Mouse (Mus musculus) gonadal fat pad, adult 2 months (tissue): ENCODE results near the gene Nob1. TPM values are rescaled to one million over a fixed set of nuclear protein-coding genes. Genes with fewer than 3 reads are reported as not detected.

Experiments used
- DNase-seq: peaks from one replicate; pipeline ENCODE4 v3.0.0-alpha.2; 2012; ENCODE audit warnings: low read depth
- polyA plus RNA-seq: library from polyadenylated mRNA; depleted of rRNA; stranded (reverse); fragments of >200 nt; gene quantifications from 2 replicates; pipeline ENCODE4 v1.2.3, GENCODE M21; 2012; rRNA removed

Gene Nob1
- 22.2 and 24.0 TPM in 2 replicates for polyA plus RNA-seq

DNA sequence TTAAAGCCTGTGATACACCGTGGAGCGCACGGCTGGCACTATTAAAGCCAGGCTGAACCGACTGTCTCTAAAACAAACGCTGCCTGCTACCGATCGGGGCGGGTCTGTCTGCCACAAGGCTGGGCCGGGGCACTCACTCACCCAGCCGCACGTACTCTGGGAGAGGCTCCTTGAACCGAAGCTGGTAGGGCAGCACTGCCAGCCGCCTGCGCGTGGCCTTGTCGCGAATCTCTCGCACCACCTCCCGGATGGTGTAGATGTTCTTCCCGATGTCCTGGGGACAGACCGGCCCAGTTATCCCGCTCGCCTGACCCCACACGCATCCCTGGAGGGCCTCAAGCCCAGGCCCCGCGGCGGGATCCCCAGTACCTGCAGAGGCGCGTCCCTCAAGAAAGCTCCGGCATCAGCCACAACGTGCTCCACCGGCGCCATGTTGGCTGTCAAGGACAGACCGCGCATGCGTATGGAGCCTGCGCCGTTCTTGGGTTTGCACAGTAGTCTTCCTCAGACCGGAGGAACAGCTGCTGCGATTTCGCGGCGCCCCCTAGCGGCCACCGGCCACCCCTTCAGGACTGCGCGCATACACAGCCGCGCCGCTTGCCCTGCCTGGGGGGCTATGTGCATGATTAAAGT, at the start of gene Nob1:
Gene Nob1, minus strand, starts transcription at position 455 of the 633 bp plus-strand sequence.
- no peak for DNase-seq

DNA sequence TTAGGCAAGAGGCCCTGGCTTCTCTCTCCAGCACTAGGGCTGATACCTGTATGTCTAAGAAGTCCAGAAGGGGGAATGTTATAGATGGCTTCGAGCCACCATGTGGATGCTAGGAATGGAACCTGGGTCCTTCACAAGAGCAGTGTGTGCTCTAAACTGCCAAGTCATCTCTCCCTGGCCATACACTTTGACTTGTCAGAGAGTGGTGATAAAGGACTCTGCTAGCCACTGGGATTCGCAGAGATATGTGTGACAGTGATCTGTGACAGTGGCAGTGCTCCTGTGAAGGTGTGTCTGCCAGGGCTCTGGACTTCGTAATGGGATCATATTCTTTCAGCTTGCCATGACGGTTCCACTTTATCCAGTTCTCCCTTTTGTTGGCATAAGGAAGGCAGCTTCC, 48.5 kb upstream of the Nob1 start:
- no peak for DNase-seq

DNA sequence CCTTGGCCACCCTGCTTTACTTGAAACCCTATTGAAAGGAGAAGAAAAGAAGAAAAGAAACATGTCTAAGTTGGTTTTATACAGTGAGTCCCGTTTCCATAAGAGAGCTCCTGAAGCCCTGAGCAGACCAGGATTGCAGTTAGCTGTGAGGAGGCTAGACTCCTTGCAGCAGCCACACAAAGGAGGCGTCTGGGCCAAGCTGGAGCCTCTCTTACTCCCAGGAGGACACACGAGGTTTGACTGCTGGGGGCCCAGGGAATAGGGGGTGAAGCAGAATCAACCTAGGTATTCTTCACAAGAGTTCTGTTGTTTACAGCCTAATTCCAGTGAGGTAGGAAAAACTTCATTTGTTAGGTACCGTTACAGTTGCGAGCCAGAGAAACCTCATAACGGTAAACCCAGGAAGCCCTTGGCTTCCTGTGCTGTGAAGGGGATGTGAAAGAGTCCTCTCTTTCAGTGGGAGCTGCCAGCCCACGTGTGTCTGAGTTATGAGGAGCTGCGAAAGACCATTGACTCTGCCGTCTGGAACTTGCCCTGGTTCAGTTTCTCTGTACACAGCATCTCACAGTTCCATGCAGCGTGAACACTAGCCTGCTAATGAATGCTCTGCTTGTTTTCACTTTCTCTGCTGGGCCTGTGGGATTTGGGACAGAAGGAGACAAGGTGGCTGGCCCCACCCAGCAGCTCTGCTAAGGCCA, 47.7 kb upstream of the Nob1 start:
- DNase-seq = no peak

DNA sequence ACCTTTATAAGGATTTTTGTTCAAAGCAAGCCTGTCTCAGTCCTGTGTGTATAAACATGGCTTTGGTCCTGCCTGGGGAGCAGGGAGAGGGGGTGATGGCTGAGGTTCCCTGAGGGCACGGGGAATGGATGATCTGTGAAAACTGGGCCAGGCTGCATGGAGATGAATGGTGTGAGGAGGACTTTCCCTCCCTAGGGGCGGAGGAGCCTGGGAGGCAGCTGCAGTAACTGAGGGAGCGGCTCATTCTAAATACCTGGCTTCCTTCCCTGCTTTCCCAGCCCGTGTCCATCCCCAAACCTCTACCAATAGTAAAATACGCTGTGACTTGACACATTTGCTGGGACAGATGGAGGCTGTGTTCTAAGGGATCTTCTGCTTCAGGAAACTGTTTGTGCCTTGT, 45.5 kb upstream of the Nob1 start:
- DNase-seq = no peak

DNA sequence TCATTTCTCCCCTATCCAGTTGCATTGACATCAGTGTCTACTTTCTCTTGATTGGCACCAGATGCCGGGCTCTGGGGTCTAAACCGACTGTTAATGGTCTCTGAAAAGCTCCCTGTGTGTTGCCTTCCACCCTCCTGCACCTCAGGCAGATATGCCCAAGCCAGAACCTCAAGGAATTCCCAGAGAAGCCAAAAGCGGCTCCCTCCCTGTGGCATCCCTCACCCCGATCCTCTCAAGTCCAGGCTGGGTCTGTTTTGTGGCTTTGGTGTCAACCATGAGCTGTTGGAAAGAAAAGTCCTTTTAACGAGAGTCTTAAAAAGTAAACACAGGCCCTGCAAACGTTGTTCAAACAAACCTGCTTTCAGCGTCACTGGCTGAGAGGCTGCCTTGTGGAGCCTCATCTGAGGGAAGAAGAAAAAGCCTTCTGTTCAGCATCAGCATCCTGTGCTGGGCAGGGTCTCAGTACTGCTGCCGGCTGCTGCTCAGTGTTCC, 44.0 kb upstream of the Nob1 start:
- DNase-seq = no peak

DNA sequence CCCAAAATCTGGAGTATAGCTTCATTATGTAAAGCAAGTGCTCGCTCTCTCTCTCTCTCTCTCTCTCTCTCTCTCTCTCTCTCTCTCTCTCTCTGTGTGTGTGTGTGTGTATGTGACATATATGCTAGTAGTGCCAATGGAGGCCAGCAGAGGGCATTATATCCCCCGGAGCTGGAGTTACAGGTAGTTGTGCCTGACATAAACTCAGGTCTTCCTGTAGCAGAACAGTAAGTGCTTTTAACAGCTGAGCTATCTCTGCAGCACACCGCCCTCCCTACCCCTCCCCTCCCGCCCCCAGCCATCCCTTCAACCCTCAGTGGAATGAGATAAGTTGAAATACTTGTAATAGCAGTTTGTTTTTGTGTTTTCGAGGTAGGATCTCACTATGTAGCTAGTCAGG, 41.8 kb upstream of the Nob1 start:
- DNase-seq = no peak

DNA sequence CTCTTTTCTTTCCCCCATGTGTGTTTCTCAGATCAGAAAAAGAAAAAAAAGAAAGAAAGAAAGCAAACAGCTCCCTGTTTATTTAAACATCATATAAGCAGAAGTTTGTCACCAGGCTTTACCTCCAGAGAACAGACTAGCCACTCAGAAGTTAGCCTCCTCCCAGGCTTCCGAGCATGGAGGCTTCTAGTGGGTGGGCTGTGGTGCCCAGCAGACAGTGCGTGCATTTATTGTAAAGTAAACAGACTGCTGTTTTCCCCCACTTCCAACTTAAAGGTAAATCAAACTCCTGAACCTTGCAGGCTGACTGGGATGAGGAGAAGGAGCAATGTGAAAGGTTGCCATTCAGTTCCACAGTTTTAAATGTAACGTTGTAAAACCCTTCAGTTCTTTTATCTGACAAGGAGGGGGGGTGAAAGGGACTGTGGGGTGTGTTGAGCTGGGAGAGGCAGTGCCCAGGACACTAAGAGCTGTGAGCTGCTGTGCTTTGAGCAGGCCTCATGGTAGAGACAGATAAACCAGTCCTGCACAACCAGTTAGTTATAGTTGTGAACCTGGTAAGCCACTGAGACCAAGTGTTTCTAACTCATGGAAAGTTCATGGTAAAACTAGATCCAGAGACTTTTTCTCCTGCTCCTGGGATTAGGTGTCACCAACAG, 40.6 kb upstream of the Nob1 start:
- no peak for DNase-seq

DNA sequence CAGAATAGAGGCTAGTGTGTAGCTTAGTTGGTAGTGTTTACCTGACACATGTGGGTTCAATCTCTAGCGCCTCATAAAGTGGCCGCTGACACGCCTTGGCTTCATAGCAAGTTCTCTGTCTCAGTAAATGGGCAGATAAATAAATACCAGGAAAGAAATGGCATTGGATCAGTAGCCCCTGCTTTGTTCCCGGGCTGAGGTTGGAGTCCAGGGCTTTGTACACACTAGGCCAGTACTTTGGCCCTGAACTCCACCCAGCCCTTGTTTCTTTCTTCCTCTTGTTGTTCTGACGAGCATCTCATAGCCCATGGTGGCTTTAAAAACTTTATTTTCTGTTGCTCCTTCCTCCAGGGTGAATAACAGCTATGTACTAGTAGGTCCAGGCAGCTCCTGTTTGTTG, 37.6 kb upstream of the Nob1 start:
- no peak for DNase-seq

DNA sequence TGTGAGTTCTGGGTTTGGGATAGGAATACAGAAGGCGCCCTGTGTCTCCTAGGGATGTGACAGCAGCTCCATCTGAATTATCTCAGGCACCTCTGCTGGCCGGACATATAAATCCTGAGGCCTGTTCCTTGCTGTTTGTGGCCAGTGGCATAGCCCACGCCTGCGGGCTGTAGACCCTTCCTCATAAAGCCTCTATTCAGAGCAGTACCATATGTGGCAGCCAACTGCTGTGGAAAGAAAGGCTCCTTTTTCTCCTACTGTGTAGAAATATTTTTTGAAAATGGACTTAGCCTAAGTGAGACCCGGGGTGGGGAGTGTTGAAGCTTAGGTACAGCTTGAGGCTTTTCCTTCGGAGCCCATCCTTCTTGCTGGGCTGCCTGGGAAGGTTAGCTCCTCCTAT, 33.4 kb upstream of the Nob1 start:
- DNase-seq = no peak

DNA sequence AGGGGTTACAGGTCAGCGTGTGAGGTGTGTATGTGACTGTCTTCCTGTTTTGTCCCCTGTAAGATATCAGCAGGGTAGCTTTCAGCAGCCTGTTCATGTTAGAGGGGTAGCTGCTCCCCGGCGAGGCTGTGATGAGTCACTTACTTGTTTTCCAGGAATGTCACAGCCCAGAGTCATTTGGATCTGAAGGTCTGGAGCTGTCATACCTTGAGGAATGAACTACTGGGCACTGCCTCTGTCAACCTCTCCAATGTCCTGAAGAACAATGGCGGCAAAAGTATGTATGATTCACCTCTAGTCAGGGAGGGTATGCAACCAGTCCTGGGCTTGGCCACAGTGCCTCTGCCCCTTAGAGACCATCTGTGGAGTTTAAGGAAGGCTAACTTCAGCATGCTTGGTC, 32.9 kb upstream of the Nob1 start:
- no peak for DNase-seq

DNA sequence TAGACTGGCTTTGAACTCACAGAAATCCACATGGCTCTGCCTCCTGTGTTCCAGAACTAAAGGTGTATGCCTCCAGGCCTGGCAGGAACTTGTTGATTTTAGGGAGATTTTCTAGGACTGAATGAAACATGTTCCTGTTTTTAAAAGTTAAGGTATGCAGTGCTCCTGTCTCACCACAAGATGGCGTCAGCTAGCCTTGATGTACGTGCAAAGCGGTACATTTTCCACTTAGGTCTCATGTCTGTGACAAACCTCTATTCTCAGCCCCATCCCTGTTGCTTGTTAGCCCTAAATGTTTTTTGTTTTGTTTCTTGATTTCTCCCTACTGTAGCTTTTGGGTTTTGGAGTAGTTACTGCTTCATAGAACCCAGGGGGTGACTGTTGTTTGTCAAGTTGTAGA, 30.4 kb upstream of the Nob1 start:
- no peak for DNase-seq

DNA sequence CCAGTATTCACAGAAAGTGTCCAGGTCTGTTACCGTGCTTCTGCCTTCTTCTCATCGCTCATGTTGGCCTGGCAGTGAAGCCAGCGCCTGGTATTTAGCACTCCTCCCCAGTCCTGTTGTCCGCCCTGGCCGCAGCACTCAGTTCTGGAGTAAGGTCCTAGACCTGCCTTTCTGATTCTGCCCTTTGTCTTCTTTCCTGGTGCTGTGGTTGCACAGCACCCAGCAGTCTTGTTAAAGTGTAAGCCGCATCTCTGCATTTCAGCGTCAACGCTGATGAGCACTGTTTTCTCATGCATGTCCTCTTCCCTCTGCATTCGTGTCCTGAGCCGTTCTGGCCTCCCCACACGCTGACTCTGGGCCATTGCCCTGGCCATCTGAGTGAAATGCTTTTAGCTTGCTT, 28.5 kb upstream of the Nob1 start:
- DNase-seq = no peak

DNA sequence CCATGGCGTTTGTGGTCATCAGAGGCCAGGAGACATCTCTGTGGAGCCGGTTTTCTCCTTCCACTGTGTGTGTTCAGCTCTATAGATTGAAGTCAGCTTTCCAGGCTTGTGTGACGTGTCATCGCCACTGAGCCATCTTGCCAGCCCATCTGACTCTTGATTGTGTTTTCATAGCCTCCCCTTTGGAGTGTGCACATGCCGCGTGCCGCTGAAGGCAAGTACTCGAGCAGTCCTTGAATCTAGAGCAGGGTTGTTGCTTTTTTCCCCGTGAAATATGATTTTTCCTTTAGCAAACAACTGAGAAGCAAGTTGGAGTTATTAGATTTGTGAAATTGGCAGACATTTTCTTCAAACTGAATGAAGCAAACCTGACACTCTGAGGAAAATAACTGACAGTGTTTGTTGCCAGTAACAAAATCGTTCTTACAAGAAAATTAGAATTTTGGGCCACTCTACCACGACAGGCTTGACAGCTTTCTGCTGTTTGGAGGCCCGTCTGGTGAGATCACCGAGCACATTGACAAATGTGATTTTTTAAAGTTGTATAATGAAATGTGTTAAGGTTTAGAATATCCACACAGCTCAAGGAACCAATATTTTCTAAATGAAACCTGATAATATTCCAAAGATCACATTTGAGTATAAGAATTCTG, 26.7 kb upstream of the Nob1 start:
- no peak for DNase-seq

DNA sequence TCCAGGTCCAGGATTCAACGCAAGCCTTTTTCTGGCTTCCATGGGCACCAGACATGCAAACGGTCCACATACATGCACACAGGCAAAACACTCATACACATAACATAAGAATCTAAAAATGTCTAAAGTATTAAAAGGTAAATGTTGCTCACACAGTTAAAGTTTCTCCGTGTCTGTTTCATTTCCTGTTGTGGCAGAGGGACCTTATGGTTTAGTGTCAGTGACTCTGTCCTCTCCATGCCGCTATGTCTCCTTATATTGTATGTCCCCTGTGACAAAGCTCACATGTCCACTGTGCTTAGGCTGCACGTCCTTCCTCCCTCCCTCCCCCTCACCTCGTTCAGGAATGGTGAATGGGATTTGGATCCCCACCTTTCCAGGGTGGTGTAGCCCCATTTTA, 24.8 kb upstream of the Nob1 start:
- no peak for DNase-seq

DNA sequence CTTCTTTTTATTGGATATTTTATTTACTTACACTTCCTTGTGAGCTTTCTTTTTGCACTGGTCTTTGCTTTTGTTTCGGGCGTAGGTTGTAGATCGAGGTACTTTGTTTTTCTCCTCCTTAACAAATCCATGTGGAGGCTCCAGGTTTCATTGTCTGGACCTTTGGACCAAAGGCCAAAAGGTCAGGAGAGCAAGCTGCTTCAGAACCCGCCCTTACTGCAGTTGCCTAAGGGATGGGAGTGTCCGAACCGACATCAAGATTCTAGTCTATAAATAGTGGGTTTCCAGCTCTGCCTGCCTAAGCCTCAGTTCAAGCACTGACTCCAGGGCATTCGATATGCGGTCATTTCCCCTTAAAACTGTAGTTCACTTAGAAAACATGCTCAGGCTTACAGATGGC, 24.3 kb upstream of the Nob1 start:
- no peak for DNase-seq

DNA sequence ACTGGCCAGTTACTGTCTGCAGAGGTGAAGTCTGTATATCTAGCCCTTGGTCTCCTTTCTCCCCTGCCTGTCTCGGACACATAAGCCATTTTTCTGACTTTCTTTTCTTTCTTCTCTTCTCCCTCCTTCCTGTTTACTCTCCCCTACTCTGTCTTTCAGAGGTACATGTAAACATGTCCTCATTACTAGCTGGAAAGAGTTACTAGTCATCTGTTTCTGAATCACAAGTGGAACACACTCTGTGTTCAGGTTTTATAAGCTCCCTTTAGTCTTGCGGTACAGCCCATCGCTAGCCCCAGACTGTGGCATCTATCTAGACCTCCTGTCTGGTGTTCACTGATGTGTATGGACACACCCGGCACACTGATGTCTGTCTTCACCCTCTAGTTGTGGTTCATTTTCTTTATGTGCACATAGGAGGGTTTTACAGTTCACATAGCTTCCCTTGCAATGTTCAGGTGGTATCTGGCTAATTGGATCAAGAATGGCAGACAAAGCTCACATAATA, 23.6 kb upstream of the Nob1 start:
- DNase-seq = no peak

DNA sequence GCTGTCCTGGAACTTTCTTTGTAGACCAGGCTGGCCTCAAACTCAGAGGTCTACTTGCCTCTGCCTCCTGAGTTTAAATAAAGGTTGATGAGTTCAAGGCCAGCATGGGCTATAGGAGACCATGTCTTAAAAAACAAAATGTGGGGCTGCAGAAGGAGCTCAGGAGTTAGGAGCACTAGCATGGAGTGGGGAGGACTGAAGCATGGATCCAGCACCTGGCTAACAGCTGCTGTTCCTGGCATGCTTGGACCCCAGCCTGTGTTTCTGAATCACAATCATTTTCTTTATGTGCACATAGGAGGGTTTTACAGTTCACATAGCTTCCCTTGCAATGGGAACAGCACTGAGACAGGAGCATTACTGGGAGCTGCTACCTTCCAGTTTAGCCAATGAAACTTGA, 22.9 kb upstream of the Nob1 start:
- no peak for DNase-seq

DNA sequence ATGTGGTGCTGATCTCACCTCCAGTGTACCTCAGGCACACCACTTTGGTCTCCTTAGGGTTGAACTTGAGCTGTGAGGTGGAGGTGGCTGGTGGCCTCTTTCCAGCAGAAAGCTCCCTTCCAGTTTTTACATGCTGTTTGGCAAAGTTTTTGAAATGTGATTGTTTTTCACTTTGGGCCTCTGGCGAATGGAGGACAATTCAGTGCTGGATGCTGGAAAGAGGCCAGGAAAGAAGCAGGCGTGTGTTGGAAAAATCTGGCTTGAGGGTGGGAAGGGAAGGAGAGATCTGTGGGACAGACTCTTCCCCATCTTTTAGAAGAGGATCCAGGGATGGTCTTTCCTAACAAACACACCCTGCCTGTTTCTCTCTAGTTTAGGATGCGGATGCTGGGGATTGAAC, 19.8 kb upstream of the Nob1 start:
- DNase-seq = no peak

DNA sequence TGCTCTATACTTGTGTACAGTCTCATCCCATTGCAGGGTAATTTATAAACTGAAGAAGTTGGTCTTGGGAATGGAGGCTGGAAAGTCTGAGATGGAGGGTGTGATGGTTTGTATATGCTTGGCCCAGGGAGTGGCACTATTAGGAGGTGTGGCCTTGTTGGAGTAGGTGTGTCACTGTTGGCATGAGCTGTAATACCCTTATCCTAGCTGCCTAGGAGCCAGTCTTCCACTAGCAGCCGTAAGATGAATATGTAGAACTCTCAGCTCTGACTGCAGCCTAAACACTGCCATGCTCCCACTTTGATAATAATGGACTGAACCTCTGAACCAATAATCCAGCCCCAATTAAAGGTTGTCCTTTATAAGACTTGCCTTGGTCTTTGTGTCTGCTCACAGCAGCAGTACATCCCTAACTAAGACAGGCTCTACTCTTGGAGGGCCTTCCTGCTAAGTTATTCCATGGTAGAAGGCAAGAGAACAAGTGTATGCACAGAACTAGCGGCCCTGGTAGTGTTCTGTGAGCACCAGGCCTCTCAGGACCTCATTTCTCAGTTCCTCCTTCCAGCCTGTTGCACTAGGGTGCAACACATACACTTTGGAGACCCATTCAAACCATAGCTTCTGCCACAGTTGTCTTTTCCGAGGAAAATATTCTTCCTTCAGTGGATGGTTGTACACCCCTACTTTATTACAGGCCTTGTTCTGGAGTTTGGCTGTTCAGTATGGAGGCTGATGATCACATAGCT, 15.2 kb upstream of the Nob1 start:
- no peak for DNase-seq

DNA sequence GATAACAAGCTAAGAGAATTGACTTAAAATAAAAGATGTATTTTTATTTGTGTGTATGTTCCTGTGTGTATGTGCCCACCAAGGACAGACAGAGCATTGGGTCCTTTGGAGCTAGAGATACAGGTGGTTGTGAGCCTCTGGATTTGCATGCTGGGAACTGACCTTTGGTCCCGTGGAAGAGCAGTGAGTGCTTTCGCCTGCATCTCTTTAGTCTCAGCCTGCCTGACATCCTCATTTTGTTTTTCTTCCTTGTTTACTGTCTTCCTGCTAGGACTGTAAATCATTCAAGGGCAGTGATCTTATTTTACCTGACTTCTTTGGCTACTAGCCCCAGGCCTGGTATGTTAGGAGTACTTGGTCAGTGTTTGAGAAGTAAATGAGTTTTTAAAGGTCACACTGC, 12.9 kb upstream of the Nob1 start:
- no peak for DNase-seq

DNA sequence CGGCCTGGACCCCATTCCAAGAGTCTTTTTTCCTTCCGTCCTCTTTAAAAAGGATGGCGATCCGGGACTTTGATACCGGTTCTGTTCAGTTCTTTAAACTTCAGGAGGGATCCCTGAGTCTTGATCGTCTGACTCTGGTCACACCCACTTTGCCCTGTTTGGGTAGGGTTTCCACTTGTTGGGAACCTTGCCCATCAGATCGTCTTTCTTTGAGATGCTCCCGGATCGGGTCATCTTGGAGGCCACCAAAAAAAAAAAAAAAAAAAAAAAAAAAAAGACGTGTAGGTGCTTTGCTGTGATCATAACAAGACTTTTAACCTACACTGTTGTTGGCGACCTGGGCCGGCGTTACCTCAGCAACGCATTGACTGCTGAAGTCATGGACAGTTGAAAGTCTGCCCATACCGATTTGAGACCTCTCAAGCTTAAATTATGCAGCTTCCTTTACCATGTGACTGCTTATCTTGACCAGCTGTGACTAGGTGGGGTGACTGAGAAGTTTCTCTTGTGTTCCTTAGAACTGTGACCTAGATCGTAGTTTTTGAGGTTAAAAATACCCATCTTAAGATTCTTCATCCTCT, 12.1 kb upstream of the Nob1 start:
- DNase-seq = no peak
